23 mouse cellular contexts compared by ENCODE assay signal in the genomic region with DNA sequence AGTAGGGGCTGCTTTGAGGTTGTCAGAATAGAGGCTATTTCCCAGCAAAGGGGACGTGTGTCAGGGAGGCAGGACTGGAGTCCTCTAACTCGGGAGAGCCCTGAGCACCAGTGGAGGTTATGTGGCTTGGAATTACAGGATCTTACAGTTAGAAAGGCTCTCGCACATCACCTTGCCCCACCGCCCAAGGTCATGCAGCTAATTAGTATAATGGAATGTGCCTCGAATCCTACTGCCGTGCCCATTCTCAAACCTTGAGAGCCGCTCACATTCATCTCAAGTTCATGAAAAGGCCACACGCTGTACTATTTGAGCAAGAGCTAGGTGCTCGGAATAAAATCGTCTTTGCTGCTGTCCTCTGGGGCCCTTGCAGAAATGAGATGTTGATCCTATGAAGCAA. TPM values are rescaled to one million over a fixed set of nuclear protein-coding genes. Genes with fewer than 3 reads are reported as not detected.
DNase-seq lines count a peak whose midpoint lies in the region; ATAC-seq and TF ChIP-seq lines count a peak whose summit lies in the region.
"Had no signal": no experiment of that assay in that cellular context is flagged by ENCODE, and none has a peak within 500 bp of the region (broad histone marks: within the 10 kb centered on the region; RNA-seq: fewer than 3 reads in every experiment).

No protein-coding gene starts in this region.

- no peak overlapping the region for H3K4me3 ChIP-seq in heart, embryonic 12.5 days
- H3K4me3 ChIP-seq in lung, postnatal 0 days (ENCODE audit: low read depth, low read length) = no peak overlapping the region
- H3K4me3 ChIP-seq: embryonic facial prominence, embryonic 12.5 days; erythroblast, embryonic 14.5 days; forebrain, embryonic 12.5 days; intestine, embryonic 15.5 days; limb, embryonic 10.5 days; midbrain, embryonic 10.5 days; stomach, embryonic 15.5 days had no signal

- TF ChIP-seq EP300 in lung, postnatal 0 days (IDR thresholded peaks at IDR 0.05) = no peak

- H3K4me2 ChIP-seq in heart, embryonic 12.5 days = 0 out of 2 replicates have a peak overlapping the region, but pooled peaks have one; percentile 0
- H3K4me2 ChIP-seq in lung, postnatal 0 days (replicated peaks; ENCODE audit: low read depth, low read length) = no peak overlapping the region
- H3K4me2 ChIP-seq: embryonic facial prominence, embryonic 12.5 days; forebrain, embryonic 12.5 days; hindbrain, embryonic 14.5 days; intestine, embryonic 15.5 days; stomach, embryonic 15.5 days had no signal

- H3K9ac ChIP-seq in heart, embryonic 12.5 days = no peak overlapping the region
- H3K9ac ChIP-seq in lung, postnatal 0 days (replicated peaks; ENCODE audit: low read depth) = no peak overlapping the region
- H3K9ac ChIP-seq: embryonic facial prominence, embryonic 12.5 days; forebrain, embryonic 12.5 days; hindbrain, embryonic 14.5 days; intestine, embryonic 15.5 days; stomach, embryonic 15.5 days had no signal

- intact Hi-C loops in heart, postnatal 25 days (cut with DNase I) = loop anchor here (5.0 kb wide), 1 partner anchor 178 kb away; no protein-coding TSS in a partner anchor
- intact Hi-C loops in gastrocnemius, postnatal 36 days (cut with DNase I) = loop anchor here (10.0 kb wide), 1 partner anchor 175 kb away; no protein-coding TSS in a partner anchor

- TF ChIP-seq CTCF in lung, postnatal 0 days (IDR thresholded peaks at IDR 0.05) = no peak

- H3K27me3 ChIP-seq in heart, embryonic 12.5 days (replicated peaks) = no peaks in the 10 kb centered on the region
- no peaks in the 10 kb centered on the region for H3K27me3 ChIP-seq in lung, postnatal 0 days (replicated peaks; ENCODE audit: insufficient read depth, low read length)
- H3K27me3 ChIP-seq: embryonic facial prominence, embryonic 12.5 days; forebrain, embryonic 12.5 days; intestine, embryonic 15.5 days; stomach, embryonic 15.5 days had no signal

- H3K36me3 ChIP-seq in heart, embryonic 12.5 days = no peaks in the 10 kb centered on the region
- H3K36me3 ChIP-seq in lung, postnatal 0 days (ENCODE audit: insufficient read depth, low read length) = no peaks in the 10 kb centered on the region
- H3K36me3 ChIP-seq: embryonic facial prominence, embryonic 12.5 days; forebrain, embryonic 12.5 days; intestine, embryonic 15.5 days; limb, embryonic 10.5 days; midbrain, embryonic 10.5 days; stomach, embryonic 15.5 days had no signal

- no peaks in the 10 kb centered on the region for H3K9me3 ChIP-seq in heart, embryonic 12.5 days (replicated peaks)
- no peaks in the 10 kb centered on the region for H3K9me3 ChIP-seq in lung, postnatal 0 days (ENCODE audit: low read length)
- H3K9me3 ChIP-seq: embryonic facial prominence, embryonic 12.5 days; forebrain, embryonic 12.5 days; intestine, embryonic 15.5 days; limb, embryonic 10.5 days; midbrain, embryonic 10.5 days; stomach, embryonic 15.5 days had no signal

- ATAC-seq in heart, embryonic 12.5 days (ENCODE audit: insufficient number of reproducible peaks, low FRiP score) = no peak
- peak; percentile 27; the same call in 1 of the 2 replicates for ATAC-seq in lung, postnatal 0 days
- no peak for ATAC-seq in megakaryocyte, adult 5-6 weeks (ENCODE audit: poor library complexity, severe bottlenecking)
- ATAC-seq: intestine, embryonic 15.5 days; midbrain, embryonic 16.5 days had no signal

- H3K4me1 ChIP-seq in heart, embryonic 12.5 days (replicated peaks) = peaks cover 12% of the 10 kb centered on the region
- peaks cover 3% of the 10 kb centered on the region for H3K4me1 ChIP-seq in lung, postnatal 0 days (ENCODE audit: insufficient read depth, low read depth, low read length)
- H3K4me1 ChIP-seq: intestine, embryonic 15.5 days; midbrain, embryonic 10.5 days; stomach, embryonic 15.5 days had no signal

- 49% methylated on average over 10 of the region's 10 CpGs for WGBS in heart, embryonic 12.5 days
- 38% methylated on average over 10 of the region's 10 CpGs for WGBS in lung, postnatal 0 days

- H3K27ac ChIP-seq in heart, embryonic 12.5 days (ENCODE audit: poor library complexity, severe bottlenecking) = no peak overlapping the region
- H3K27ac ChIP-seq in lung, postnatal 0 days (ENCODE audit: low read length) = peak overlapping the region; percentile 52; the same call in 1 of the 2 replicates
- H3K27ac ChIP-seq: embryonic facial prominence, embryonic 12.5 days; forebrain, embryonic 12.5 days; hindbrain, embryonic 14.5 days; intestine, embryonic 15.5 days; midbrain, embryonic 10.5 days; stomach, embryonic 15.5 days had no signal

- no peak for DNase-seq in heart, postnatal 25 days (ENCODE audit: low spot score)
- DNase-seq in lung, postnatal 0 days (ENCODE audit: low spot score) = no peak
- DNase-seq in lung, postnatal 10 days = no peak
- peak; percentile 35 to 60 for DNase-seq in kidney, adult 8-10 months
- DNase-seq in kidney, postnatal 4 days = peak; percentile 24 to 47
- no peak for DNase-seq in gastrocnemius, postnatal 36 days
- DNase-seq: adrenal gland, adult 8-10 months; cerebellum, adult 11-12 months; cerebellum, postnatal 14 days; heart, postnatal 4 days; lung, postnatal 4 days; thymus, postnatal 25 days had no signal

RNA-seq across cellular contexts. Expression of a gene that starts 47.4 kb away (rescaled TPM):
- 113 and 118 TPM in 2 replicates for polyA plus RNA-seq in heart, embryonic 12.5 days (2016; fragmentation: Nextera tagmentation; extraction: Ambion mirVana)
- 10 to 100 TPM; 23.0 to 24.5 TPM for total RNA-seq in heart, postnatal 25 days (2021)
- 127 and 141 TPM in 2 replicates for polyA plus RNA-seq in lung, postnatal 0 days (2015; fragmentation: Nextera tagmentation; extraction: Ambion mirVana)
- total RNA-seq in gastrocnemius, postnatal 36 days (2021) = 1 to 10 TPM; 7.8 to 9.0 TPM
- total RNA-seq in megakaryocyte, adult 5-6 weeks (2015) = 0.49 and 0.91 TPM in 2 replicates
- 0.37 TPM in 1 of 2 replicates, not detected in the other for total RNA-seq in megakaryocyte, adult 5-6 weeks (2017)
- polyA plus RNA-seq: erythroblast, embryonic 14.5 days had no signal

RNA-seq across cellular contexts. Expression of a gene that starts 50.9 kb away (rescaled TPM):
- 24.2 and 24.5 TPM in 2 replicates for polyA plus RNA-seq in heart, embryonic 12.5 days (2016; fragmentation: Nextera tagmentation; extraction: Ambion mirVana)
- 10 to 100 TPM; 14.8 to 16.5 TPM for total RNA-seq in heart, postnatal 25 days (2021)
- polyA plus RNA-seq in lung, postnatal 0 days (2015; fragmentation: Nextera tagmentation; extraction: Ambion mirVana) = 20.6 and 23.5 TPM in 2 replicates
- 10 to 100 TPM; 26.0 to 31.0 TPM for total RNA-seq in gastrocnemius, postnatal 36 days (2021)
- total RNA-seq in megakaryocyte, adult 5-6 weeks (2015) = 0.25 TPM in 1 of 2 replicates, not detected in the other
- total RNA-seq in megakaryocyte, adult 5-6 weeks (2017) = not detected in 2 replicates
- polyA plus RNA-seq: erythroblast, embryonic 14.5 days had no signal

Comparison
In these comparisons a context has a peak if more than half of its experiments do, and no peak if none do; other contexts are left out.
1. DNase-seq: peak in kidney, adult 8-10 months (2 of 2) and kidney, postnatal 4 days (2 of 2); none in heart, postnatal 25 days (single experiment), lung, postnatal 0 days (single experiment), lung, postnatal 10 days (single experiment) and gastrocnemius, postnatal 36 days (0 of 2).
2. RNA of a gene that starts 47.4 kb away (total RNA-seq): 23.0 to 24.5 TPM in heart, postnatal 25 days and 7.8 to 9.0 TPM in gastrocnemius, postnatal 36 days; 0.37 to 0.91 TPM in megakaryocyte, adult 5-6 weeks; every median in the first group is over 4 times any median in the second.
3. RNA of a gene that starts 50.9 kb away (total RNA-seq): 26.0 to 31.0 TPM in gastrocnemius, postnatal 36 days and 14.8 to 16.5 TPM in heart, postnatal 25 days; 0.25 TPM in megakaryocyte, adult 5-6 weeks; every median in the first group is over 10 times any median in the second.